Mouse (Mus musculus): ENCODE data around the gene Stat5b. TPM values are rescaled to one million over a fixed set of nuclear protein-coding genes. Genes with fewer than 3 reads are reported as not detected.
A peak's percentile ranks its signal among the peaks of the same experiment; 100 is the strongest.

The Stat5b gene
- total and polyA plus RNA-seq, 3 experiments, result 29.3 to 37.0 (median 32.3) TPM

GRCm38 (mm10) chr11:100738749-100739148 is 111.8 kb downstream of the Stat5b start:
- Histone ChIP-seq H3K4me1 (ENCODE audit: control insufficient read depth in 1 of 2, insufficient read depth in 2 of 2, low read length in 2 of 2) (peaks cover 2 to 21% of the 10 kb centered on the region in 2 experiments; a peak in 3 of 4 replicates), H3K79me2 (ENCODE audit: control insufficient read depth, insufficient read depth, low read length, poor library complexity) (peaks cover 40% of the 10 kb centered on the region), H3K36me3 (ENCODE audit: control insufficient read depth in 1 of 2, insufficient read depth in 2 of 2, low read length in 2 of 2) (peaks cover 0 to 20% of the 10 kb centered on the region in 2 experiments; a peak in 3 of 4 replicates), H3K9me3 (replicated peaks; ENCODE audit: insufficient read depth, low read length) (no peaks in the 10 kb centered on the region), H3K27ac (ENCODE audit: control insufficient read depth, low read depth, low read length) (peak overlapping the region; percentile 74; the same call in 1 of the 2 replicates), H3K4me3 (ENCODE audit: control insufficient read depth in 1 of 2, insufficient read depth in 1 of 2, low read depth in 2 of 2, low read length in 2 of 2) (peak overlapping the region; percentile 61 to 74), H3K9ac (ENCODE audit: control insufficient read depth, low read depth, low read length, poor library complexity, severe bottlenecking) (peak overlapping the region; percentile 82), H3K27me3 (ENCODE audit: control insufficient read depth in 1 of 2, insufficient read depth in 2 of 2, low read length in 2 of 2) (no peaks in the 10 kb centered on the region)
- TF ChIP-seq BHLHE40 (IDR thresholded peaks at IDR 0.05; ENCODE audit: borderline replicate concordance, low read depth, low read length) (no peak), MAX (IDR thresholded peaks at IDR 0.05; ENCODE audit: low read length) (peak; percentile 4; the same call in 1 of the 2 replicates), ZC3H11A (IDR thresholded peaks at IDR 0.05; ENCODE audit: low read depth, low read length) (no peak), SMC3 (IDR thresholded peaks at IDR 0.05; ENCODE audit: low read depth, low read length) (0 out of 2 replicates have a peak, but pooled peaks have one; percentile 1), ZNF384 (IDR thresholded peaks at IDR 0.05; ENCODE audit: low read depth, low read length) (peak; percentile 6; the same call in 1 of the 2 replicates)
- peak; percentile 52 for DNase-seq (ENCODE audit: low read depth, low spot score)

DNA sequence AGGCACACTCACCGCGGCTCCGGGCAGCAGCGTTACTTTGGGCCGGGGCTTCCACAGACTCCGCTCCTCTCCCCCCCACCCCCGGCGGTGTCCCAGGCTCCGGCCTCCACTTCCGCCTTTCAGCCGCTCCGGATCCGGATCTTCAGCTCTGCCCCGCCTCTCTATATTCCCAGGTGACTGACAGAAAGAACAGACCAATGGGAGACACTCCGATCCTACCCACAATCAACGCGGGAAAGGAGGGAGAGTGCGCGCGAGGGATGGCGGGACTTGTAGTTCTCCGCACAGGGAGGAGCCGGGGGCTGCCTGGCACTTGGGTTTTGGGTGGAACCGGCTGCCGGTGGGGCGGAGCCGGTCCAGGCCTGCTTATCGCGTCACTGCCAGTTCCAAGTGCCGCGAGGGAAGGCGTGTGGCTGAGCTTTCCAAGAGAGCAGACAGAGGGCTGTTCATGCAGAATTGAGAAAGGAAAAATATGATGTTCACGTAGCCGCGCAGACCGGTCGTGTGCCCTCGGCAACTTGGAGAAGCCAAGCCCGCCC is 112.4 kb downstream of the Stat5b start, which contains the start of gene Rab5c:
Rab5c (minus strand) TSS at position 150 of the 539 bp plus-strand sequence.
- Histone ChIP-seq H3K79me2 (ENCODE audit: control insufficient read depth, insufficient read depth, low read length, poor library complexity) (peaks cover 45% of the 10 kb centered on the region), H3K27ac (ENCODE audit: control insufficient read depth, low read depth, low read length) (peak within 1 kb of the TSS; percentile 93), H3K9ac (ENCODE audit: control insufficient read depth, low read depth, low read length, poor library complexity, severe bottlenecking) (peak within 1 kb of the TSS; percentile 95), H3K36me3 (ENCODE audit: control insufficient read depth in 1 of 2, insufficient read depth in 2 of 2, low read length in 2 of 2) (peaks cover 0 to 24% of the 10 kb centered on the region in 2 experiments; a peak in 3 of 4 replicates), H3K4me1 (ENCODE audit: control insufficient read depth in 1 of 2, insufficient read depth in 2 of 2, low read length in 2 of 2) (peaks cover 2 to 22% of the 10 kb centered on the region in 2 experiments; a peak in 3 of 4 replicates), H3K4me3 (ENCODE audit: control insufficient read depth in 1 of 2, insufficient read depth in 1 of 2, low read depth in 2 of 2, low read length in 2 of 2) (peak within 1 kb of the TSS; percentile 62 to 96), H3K9me3 (replicated peaks; ENCODE audit: insufficient read depth, low read length) (no peaks in the 10 kb centered on the region), H3K27me3 (ENCODE audit: control insufficient read depth in 1 of 2, insufficient read depth in 2 of 2, low read length in 2 of 2) (no peaks in the 10 kb centered on the region)
- peak; percentile 100 for DNase-seq (ENCODE audit: low read depth, low spot score)
- TF ChIP-seq MYB (IDR thresholded peaks at IDR 0.05; ENCODE audit: low read depth, low read length), result no peak
- TF ChIP-seq BHLHE40 (IDR thresholded peaks at IDR 0.05; ENCODE audit: borderline replicate concordance, low read depth, low read length), result no peak
- TF ChIP-seq HCFC1 (IDR thresholded peaks at IDR 0.05; ENCODE audit: low read depth, low read length), result peak; percentile 98
- peak; percentile 85 for TF ChIP-seq SIN3A (IDR thresholded peaks at IDR 0.05; ENCODE audit: low read length)
- TF ChIP-seq USF2 (IDR thresholded peaks at IDR 0.05; ENCODE audit: borderline replicate concordance in 1 of 2, insufficient read depth in 1 of 2, low read depth in 1 of 2, low read length in 2 of 2), result no peak
- TF ChIP-seq NRF1 (IDR thresholded peaks at IDR 0.05; ENCODE audit: insufficient read depth, low read depth, low read length, poor library complexity, severe bottlenecking), result peak; percentile 53
- peak; percentile 55 for TF ChIP-seq MYC (IDR thresholded peaks at IDR 0.05; ENCODE audit: low read depth, low read length)
- TF ChIP-seq SMC3 (IDR thresholded peaks at IDR 0.05; ENCODE audit: low read depth, low read length), result 0 out of 2 replicates have a peak, but pooled peaks have one; percentile 5
- peak; percentile 59; the same call in 1 of the 2 replicates for TF ChIP-seq MAX (IDR thresholded peaks at IDR 0.05; ENCODE audit: low read length)
- TF ChIP-seq POLR2A (IDR thresholded peaks at IDR 0.05; ENCODE audit: control insufficient read depth in 1 of 2, insufficient read depth in 1 of 2, low read depth in 1 of 2, low read length in 2 of 2, poor library complexity in 1 of 2), result peak; percentile 61 to 97; a peak in 3 of 4 replicates
- no peak for TF ChIP-seq RAD21 (IDR thresholded peaks at IDR 0.05; ENCODE audit: low read depth, low read length)
- peak; percentile 98 for TF ChIP-seq ELF1 (IDR thresholded peaks at IDR 0.05; ENCODE audit: low read depth, low read length)
- TF ChIP-seq MAFK (IDR thresholded peaks at IDR 0.05; ENCODE audit: borderline replicate concordance, low read depth, low read length), result no peak
- no peak for TF ChIP-seq ZKSCAN1 (IDR thresholded peaks at IDR 0.05; ENCODE audit: low read depth, low read length)
- TF ChIP-seq MEF2A (IDR thresholded peaks at IDR 0.05; ENCODE audit: extremely low read depth, insufficient replicate concordance, low read depth, low read length, poor library complexity, severe bottlenecking), result no peak; the same call in 1 of the 2 replicates
- TF ChIP-seq TAL1 (IDR thresholded peaks at IDR 0.05; ENCODE audit: low read length), result peak; percentile 40
- no peak for TF ChIP-seq JUND (IDR thresholded peaks at IDR 0.05; ENCODE audit: low read depth, low read length)
- TF ChIP-seq GABPA (IDR thresholded peaks at IDR 0.05; ENCODE audit: low read depth, low read length), result no peak
- TF ChIP-seq CHD1 (IDR thresholded peaks at IDR 0.05; ENCODE audit: low read depth, low read length), result no peak
- 0 out of 6 replicates have a peak, but pooled peaks of 1 of the 3 experiments have one; percentile 2 for TF ChIP-seq CTCF (IDR thresholded peaks at IDR 0.05 in 2 of 3, conservative IDR thresholded peaks at IDR 0.05 in 1 of 3; ENCODE audit: control insufficient read depth in 1 of 3, insufficient read depth in 1 of 3, low read depth in 2 of 3, low read length in 3 of 3, poor library complexity in 1 of 3, severe bottlenecking in 1 of 3)
- TF ChIP-seq USF1 (IDR thresholded peaks at IDR 0.05; ENCODE audit: low read depth, low read length), result no peak; the same call in 1 of the 2 replicates
- TF ChIP-seq POLR2AphosphoS2 (IDR thresholded peaks at IDR 0.05; ENCODE audit: low read length), result peak; percentile 96
- TF ChIP-seq TCF12 (IDR thresholded peaks at IDR 0.05; ENCODE audit: low read depth, low read length), result peak; percentile 74; the same call in 1 of the 2 replicates
- peak; percentile 95 for TF ChIP-seq ZMIZ1 (IDR thresholded peaks at IDR 0.05; ENCODE audit: low read depth, low read length)
- TF ChIP-seq CHD2 (IDR thresholded peaks at IDR 0.05; ENCODE audit: low read length), result peak; percentile 98
- 0 out of 2 replicates have a peak, but pooled peaks have one; percentile 46 for TF ChIP-seq GATA1 (IDR thresholded peaks at IDR 0.05; ENCODE audit: low read depth, low read length)
- peak in 1 of 2 experiments; percentile 38; a peak in 1 of 4 replicates for TF ChIP-seq EP300 (IDR thresholded peaks at IDR 0.05; ENCODE audit: low read depth in 1 of 2, low read length in 2 of 2)

All from MEL (cell line).